Mouse (Mus musculus) liver, adult (tissue): ENCODE data around the gene Polr1c.
A peak's percentile ranks its signal among the peaks of the same experiment; 100 is the strongest.

Source experiments
- GATA4 ChIP-seq: IDR thresholded peaks from 2 replicates; pipeline ENCODE4 v1.6.1; 2014; ENCODE audit warnings: mild to moderate bottlenecking, low read length; ENCODE audit not compliant: insufficient replicate concordance

Polr1c gene

DNA sequence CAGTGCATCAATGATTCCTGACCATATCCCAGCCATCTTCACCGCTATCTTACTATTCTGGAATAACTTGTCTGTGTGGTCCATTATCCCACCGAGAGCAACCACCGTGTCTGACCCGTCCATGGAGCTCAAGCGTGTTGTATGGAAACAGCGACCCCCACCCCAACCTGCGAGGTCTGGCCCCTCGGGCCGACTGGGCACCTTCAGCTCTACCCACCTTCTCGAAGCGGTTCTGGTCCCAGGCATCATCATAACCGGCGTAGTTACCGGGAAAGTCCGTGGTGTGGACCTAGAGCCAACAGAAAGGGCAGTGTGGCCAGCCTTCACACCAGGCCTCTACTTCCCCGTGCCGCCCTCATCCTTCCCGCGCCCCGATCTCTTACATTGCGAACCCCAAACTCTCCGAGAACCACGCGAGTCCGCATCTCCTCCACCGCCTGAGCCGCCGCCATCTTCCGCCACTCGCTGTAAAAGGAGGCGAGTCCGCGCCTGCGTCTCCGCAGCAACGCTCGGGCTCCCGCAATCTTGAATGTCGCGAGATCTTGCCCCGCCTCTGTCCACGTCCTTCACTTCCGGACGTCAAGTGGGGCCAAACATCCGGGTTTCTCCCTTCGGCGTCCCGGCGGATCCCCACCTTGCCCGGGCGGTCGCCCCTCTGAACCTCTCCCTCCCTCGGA lies at the start of gene Polr1c, which contains the start of gene Yipf3:
Gene Polr1c (minus strand): TSS at position 543 of the 677 bp plus-strand sequence.
Gene Yipf3 (plus strand): TSS at position 569 of the 677 bp plus-strand sequence.
- TF ChIP-seq GATA4 = peak; percentile 77; the same call in 1 of the 2 replicates

DNA sequence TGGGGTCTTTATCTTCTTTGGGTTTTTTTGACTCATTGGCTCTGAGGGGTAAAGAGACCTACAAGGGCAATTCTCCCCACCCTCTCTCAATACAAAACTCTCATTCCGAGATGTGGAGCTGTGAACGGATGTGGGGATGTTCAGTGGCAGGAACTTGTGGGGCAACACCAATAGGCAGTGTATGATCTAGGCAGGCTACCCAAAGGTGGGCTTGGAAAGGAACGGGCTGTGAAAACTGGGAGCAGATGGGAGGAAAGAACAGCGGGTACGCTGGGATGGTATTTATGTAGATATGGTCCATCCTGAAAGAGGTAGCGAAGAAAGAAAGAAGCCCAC lies 49.1 kb upstream of the Polr1c start:
- TF ChIP-seq GATA4 = no peak

GRCm38 (mm10) chr17:46296601-46297000 lies 48.7 kb upstream of the Polr1c start:
- TF ChIP-seq GATA4 = no peak

DNA sequence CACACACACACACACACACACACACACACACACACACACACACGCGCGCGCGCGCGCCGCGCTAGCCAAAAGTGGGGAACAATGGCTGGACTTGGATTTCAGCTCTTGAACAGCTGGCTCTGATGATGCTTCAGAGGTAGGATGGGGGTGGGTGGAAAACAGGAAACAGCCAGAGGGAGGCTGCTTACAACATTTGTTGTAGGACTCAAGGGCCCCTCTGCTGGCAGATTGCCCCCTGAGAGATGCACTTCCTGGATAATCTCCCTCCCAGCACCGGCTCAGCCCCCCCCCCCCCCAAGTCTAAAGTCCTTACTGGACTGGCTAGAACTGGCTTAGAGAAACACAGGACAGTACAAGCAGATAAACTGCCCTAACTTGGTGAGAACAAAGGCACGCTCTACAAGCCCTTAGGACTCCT lies 39.8 kb upstream of the Polr1c start:
- no peak for TF ChIP-seq GATA4

- no peak for TF ChIP-seq GATA4
These were observed 37.6 kb upstream of the Polr1c start for GRCm38 (mm10) chr17:46285407-46285806.

DNA sequence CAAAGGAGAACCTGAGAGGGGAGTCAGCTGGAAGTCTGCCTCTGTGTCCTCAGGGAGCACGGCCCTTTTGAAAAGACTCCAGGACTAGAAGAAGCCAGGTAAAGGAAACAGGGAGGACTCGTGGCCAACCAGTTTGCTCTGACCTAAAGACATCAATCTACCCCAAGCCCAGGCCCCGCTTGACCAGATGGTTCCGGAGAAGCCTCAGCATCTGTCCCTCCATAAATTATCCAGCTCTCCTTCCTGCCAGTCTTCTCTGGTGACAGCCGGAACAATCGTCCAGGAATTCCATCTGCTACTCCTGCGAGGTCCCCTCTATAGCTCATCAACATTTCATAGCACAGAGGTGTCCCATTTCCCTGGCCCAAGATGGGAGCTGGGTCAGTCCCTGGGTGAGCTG lies 36.8 kb upstream of the Polr1c start:
- no peak for TF ChIP-seq GATA4

DNA sequence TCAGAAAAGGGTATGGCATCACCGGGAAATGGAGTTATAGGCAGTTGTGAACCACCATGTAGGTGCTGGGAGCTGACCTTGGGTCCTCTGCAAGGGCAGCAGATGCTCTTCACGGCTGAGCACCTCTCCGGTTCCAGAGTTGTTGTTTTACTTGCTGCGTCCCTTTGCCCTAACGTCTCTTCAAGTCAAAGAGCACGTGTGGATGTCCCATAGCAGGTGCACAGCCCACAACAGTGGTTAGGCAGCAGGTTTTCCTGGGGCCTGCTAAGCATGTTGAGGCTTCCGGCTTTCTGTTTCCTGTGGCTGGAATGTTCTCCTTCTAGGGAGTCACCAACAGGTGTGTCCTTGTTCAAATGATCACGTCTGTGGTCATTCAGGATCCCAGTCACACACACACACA lies 36.1 kb upstream of the Polr1c start:
- no peak for TF ChIP-seq GATA4

DNA sequence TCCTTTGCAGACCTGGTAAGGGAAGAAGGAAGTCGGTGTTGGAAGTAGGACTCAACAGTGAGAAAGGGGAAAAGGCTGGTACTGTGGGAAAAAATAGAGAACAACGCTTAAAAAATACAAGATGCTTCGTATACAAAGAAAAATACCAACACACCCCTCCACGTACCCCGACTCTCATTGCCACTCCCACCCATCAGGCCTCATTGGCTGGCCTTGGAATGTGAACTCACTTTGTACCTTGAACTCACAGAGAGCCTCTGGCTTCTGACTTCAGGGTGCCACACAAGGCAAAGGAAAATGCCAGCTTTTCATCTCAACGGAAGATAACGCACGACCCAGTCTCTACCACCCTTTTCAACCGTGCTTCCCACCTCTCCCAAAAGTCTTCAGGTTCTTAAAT lies 35.3 kb upstream of the Polr1c start:
- no peak for TF ChIP-seq GATA4

DNA sequence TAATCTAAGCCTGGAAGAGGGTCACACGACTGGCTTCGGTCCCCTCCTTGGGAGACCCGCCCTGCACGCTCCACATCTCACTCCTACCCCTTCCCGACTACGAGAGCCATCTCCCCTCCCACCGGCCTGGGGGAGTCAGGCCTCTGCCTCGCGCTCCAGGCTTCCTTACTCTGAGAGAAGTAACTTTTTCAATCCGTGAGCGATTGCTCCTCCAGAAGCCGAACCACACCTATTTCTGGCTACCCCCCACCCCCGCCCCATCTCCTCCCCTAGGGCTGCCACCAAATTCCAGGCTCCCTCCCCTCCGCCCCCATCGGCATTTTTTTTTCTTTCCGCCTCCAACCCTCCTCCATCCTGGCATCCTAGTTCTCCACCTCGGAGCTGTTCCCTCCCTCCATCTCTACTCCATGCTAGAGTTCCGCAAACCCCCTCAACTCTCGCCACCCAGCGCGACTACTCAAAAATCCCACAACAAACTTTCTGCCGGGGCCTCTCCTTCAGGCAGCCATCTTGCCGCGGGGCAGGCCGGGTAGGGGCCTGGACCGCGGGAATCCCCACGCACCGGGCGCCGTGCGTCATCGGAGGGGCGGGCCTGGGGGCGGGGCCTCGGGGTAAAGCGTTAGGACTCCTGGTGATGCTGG lies 34.7 kb upstream of the Polr1c start, which contains the start of gene Tjap1:
Gene Tjap1 (minus strand): TSS at position 544 of the 641 bp plus-strand sequence.
- TF ChIP-seq GATA4 = no peak

- TF ChIP-seq GATA4 = no peak
These were observed 30.3 kb upstream of the Polr1c start for GRCm38 (mm10) chr17:46278011-46278765.

DNA sequence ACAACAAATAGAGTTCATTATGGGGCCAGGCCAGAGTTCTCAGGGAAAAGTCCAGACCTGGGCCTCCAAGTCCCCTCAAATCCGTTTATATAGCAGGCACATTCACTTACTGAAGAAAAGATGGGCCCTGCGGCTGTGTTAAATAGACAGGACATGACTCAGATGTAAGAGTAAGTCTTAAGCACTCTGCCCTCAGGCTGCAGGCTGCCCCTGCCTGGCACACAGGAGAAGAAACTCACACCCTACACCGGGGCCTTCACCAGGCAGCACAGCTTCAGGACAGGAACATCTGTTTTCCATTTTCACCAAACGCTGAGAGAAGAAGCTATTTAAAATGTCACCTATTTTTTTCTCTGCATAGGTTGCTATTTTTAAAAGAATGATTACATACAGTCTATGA lies 29.7 kb upstream of the Polr1c start:
- TF ChIP-seq GATA4 = no peak

DNA sequence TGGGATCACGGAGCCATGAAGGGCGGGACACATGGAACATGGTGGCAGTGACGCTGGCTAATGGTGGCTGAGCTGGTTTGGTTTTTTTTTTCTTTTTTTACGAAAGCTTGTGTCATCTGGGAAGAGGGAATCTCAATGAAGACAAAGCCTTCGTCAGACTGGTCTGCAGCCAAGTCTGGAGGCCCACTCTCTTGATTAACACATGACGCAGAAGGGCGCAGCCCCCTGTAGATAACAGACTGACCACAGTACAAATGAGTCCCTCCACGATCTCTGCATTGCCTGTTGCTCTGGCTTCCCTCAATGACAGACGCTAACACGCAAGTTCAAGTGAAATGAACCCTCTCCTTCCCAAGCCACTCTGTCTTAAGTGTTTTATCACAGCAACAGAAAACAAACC lies 27.7 kb upstream of the Polr1c start:
- TF ChIP-seq GATA4 = no peak

- no peak for TF ChIP-seq GATA4
These were observed 27.2 kb upstream of the Polr1c start for GRCm38 (mm10) chr17:46275034-46275433.

GRCm38 (mm10) chr17:46274465-46274864 lies 26.6 kb upstream of the Polr1c start:
- no peak for TF ChIP-seq GATA4

DNA sequence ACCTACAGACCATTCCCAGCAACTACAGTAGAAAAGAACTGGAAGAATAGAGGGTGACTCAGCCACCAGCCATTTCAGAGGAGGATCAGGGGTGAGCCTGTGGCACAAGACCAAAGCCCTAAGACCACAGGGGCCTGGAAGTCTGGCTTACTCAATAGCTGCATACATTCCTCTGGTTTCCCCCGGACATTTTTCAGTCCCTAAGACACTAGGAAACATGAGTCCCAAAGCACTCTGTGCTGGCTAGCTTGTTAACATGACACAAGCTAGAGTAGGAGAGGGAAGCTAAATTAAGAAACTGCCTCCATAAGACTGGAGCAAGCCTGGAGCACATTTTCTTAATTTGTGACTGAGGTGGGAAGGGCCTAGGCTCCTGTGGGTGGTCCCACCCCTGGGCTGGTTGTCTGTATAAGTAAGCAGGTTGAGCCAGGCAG lies 26.0 kb upstream of the Polr1c start:
- no peak for TF ChIP-seq GATA4

GRCm38 (mm10) chr17:46272675-46273074 lies 24.8 kb upstream of the Polr1c start:
- no peak for TF ChIP-seq GATA4
